Mouse (Mus musculus) embryonic fibroblast, embryonic 13.5 days (primary cell): Measurements from ENCODE around the gene Gria3.

Experiments used
- CTCF ChIP-seq: IDR thresholded peaks from 2 replicates; pipeline ENCODE4 v1.5.1; 2011; ENCODE audit warnings: mild to moderate bottlenecking, control low read depth, low read length, moderate library complexity, borderline replicate concordance; ENCODE audit not compliant: insufficient read depth
- POLR2A ChIP-seq: IDR thresholded peaks from 2 replicates; pipeline ENCODE4 v1.6.1; 2011; ENCODE audit warnings: low read depth, mild to moderate bottlenecking, control low read depth, low read length, moderate library complexity

DNA sequence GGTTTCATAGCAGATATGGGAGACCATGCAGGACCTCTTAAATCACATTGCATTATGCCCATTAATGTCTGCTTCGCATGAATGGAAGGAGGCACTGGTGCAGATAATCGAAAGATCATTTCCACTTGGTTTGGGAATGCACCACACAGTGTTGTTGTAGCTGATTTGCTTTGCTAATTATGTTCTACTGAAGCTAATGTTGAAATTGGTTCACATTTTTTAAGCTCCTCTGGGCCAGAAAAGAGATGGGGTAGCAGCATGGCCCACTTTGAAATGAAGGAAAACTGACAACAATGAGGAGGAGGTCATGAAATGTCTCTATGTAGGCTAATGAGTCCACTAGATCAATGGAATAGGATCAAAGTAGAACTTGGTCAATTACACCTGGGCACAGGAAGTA is 76.8 kb downstream of the Gria3 start:
- TF ChIP-seq CTCF: no peak
- TF ChIP-seq POLR2A: no peak
